Mouse (Mus musculus) stomach, postnatal 0 days (tissue): ENCODE measurements around the gene Hfe. TPM values are rescaled to one million over a fixed set of nuclear protein-coding genes. Genes with fewer than 3 reads are reported as not detected.
"Not testable (repeated sequence)": the region's sequence is repeated elsewhere in the genome, so short reads cannot be mapped to it uniquely, and the experiment has no call there.

Experiments
- ATAC-seq: fragments of 200-750 bp; cut with Nextera tagmentation; 2 replicates; pipeline ENCODE4 v1.8.0; 2017; ENCODE audit not compliant: low FRiP score, low TSS enrichment
- DNase-seq: peaks from one replicate; pipeline ENCODE4 v3.0.0-alpha.2; 2016; ENCODE audit warnings: low spot score
- H3K27ac ChIP-seq: fragments of 300-500 bp; sonication (generic); replicated peaks from 2 replicates; pipeline ENCODE4 v1.5.1; 2014; ENCODE audit warnings: mild to moderate bottlenecking, control low read depth
- H3K27me3 ChIP-seq: fragments of 300-500 bp; sonication (generic); 2 replicates; pipeline ENCODE4 v1.6.1; 2014; ENCODE audit warnings: low read length; ENCODE audit not compliant: control insufficient read depth, insufficient read depth
- H3K36me3 ChIP-seq: fragments of 300-500 bp; sonication (generic); 2 replicates; pipeline ENCODE4 v1.6.1; 2014; ENCODE audit warnings: low read length, mixed read lengths; ENCODE audit not compliant: control insufficient read depth, insufficient read depth
- H3K4me1 ChIP-seq: fragments of 300-500 bp; sonication (generic); replicated peaks from 2 replicates; pipeline ENCODE4 v1.6.1; 2014; ENCODE audit warnings: antibody characterized with exemption; ENCODE audit not compliant: control insufficient read depth, insufficient read depth
- H3K4me2 ChIP-seq: fragments of 300-500 bp; sonication (generic); replicated peaks from 2 replicates; pipeline ENCODE4 v1.6.1; 2014; ENCODE audit warnings: low read depth, mild to moderate bottlenecking, control low read depth, moderate library complexity
- H3K4me3 ChIP-seq: fragments of 300-500 bp; sonication (generic); 2 replicates; pipeline ENCODE4 v1.5.1; 2014; ENCODE audit warnings: low read depth, low read length, control low read depth
- H3K9ac ChIP-seq: fragments of 300-500 bp; sonication (generic); 2 replicates; pipeline ENCODE4 v1.6.1; 2014; ENCODE audit warnings: mild to moderate bottlenecking, low read length, control low read depth, mixed read lengths
- H3K9me3 ChIP-seq: fragments of 300-500 bp; sonication (generic); 2 replicates; pipeline ENCODE4 v1.6.1; 2016; ENCODE audit warnings: low read length; ENCODE audit not compliant: control insufficient read depth
- CTCF ChIP-seq: IDR thresholded peaks from 2 replicates; pipeline ENCODE4 v1.5.1; 2016; ENCODE audit warnings: antibody characterized with exemption, low read depth, mild to moderate bottlenecking, moderate library complexity
- EP300 ChIP-seq: optimal IDR thresholded peaks from 2 replicates; pipeline ENCODE3; 2016; ENCODE audit warnings: antibody characterized with exemption
- WGBS: fragments of 180-500 bp; shearing (Covaris S2); extraction: QIAGEN DNeasy Blood & Tissue Kit; methylation state at CpG from one replicate; pipeline ENCODE4 v1.1.7; 2014; 5-methylcytosine and 5-hydroxymethylcytosine counted together
- polyA plus RNA-seq: library from polyadenylated mRNA; unstranded; fragments of >200 nt; fragmentation: Nextera tagmentation; extraction: Ambion mirVana; gene quantifications from 2 replicates; pipeline ENCODE4 v1.2.1, GENCODE M21; 2015

Hfe gene
- polyA plus RNA-seq, 1 experiment from 2014 or later: 12.9 TPM

DNA sequence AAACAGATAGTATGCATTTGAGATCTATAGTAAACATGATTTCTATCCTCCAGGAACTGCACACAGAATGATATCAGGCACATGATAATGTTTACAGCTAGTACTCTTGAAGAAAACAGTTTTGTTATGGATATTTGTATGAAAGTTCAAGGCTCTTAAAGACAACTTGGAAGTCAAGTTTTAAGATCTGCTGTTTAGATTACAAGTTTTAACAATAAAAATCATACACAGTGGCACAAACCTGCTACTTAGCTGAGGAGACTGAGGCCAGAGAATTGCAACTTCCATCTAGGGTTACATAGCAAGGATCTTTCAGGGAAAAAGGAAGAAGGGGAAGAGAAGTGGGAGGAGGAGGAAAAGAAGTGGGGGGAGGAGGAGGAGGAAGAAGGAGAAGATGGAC lies 44.3 kb upstream of the Hfe start:
- ATAC-seq (no peak), DNase-seq (no peak)
- no peaks in the 10 kb centered on the region for H3K27me3 ChIP-seq
- no peaks in the 10 kb centered on the region for H3K36me3 ChIP-seq
- no peaks in the 10 kb centered on the region for H3K4me1 ChIP-seq
- H3K4me3 ChIP-seq: no peak overlapping the region
- H3K9ac ChIP-seq: no peak overlapping the region
- no peaks in the 10 kb centered on the region for H3K9me3 ChIP-seq
- no peak overlapping the region for H3K27ac ChIP-seq
- no peak overlapping the region for H3K4me2 ChIP-seq
- TF ChIP-seq EP300 (no peak), CTCF (no peak)

DNA sequence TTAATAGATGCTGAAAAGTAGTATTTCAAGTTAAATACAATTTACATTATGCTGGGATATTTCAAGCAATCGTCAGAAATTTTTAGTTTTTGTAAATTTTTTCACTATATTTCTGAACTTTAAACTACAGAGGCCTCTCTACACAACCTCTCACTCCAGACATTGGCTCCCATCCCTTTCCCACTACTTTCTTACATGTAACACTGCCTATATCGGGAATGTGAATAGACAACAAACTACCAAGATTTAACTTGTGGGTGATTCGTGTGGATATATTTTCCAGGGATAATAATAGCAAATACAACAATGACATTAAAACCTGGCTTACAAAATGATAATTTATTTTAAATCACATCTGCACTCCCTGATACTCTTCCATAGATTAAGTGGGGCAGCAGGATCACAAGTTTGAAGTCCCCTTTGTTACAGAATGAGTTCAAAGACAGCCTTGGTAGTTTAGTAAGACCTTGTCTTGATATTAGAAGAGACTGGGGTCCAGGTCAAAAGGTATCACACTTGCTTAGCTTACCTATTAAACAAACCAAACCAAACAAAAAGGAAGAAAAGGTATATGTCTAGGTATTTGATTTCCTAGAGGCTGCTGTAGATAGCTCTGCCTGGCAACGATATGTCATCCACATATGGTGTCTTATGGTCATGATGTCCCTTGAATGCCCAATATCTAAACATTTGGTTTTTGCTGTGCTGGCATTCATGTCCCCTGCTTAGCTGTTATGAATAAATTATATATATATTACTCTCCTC lies 42.8 kb upstream of the Hfe start:
- Histone ChIP-seq H3K27ac (no peak overlapping the region), H3K9me3 (no peaks in the 10 kb centered on the region), H3K27me3 (no peaks in the 10 kb centered on the region), H3K9ac (no peak overlapping the region), H3K36me3 (no peaks in the 10 kb centered on the region), H3K4me1 (no peaks in the 10 kb centered on the region), H3K4me3 (no peak overlapping the region), H3K4me2 (no peak overlapping the region)
- no peak for TF ChIP-seq CTCF
- no peak for TF ChIP-seq EP300
- ATAC-seq (no peak), DNase-seq (no peak)
- WGBS: 36% methylated on average over 4 of the region's 4 CpGs

DNA sequence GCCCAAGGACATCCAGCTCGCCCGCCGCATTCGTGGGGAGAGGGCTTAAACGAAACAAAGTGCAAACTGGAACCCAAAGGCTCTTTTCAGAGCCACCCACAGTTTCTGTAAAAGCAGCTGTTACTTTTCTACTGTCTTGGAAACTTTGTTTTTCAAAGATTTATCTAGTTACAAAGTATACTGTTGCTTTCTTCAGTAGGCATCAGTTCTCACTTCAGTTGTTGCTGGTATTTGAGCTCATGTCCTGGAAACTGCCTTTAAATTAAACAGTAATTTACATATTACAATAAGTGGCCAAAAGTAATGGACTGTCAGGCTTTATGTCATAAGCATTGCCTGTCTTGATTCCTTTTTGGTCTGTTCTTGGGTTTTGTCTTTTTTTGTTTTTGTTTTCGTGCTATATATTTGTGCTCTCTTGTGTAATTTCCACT lies 42.1 kb upstream of the Hfe start:
- no peak for ATAC-seq
- Histone ChIP-seq H3K4me2 (peak overlapping the region; percentile 40), H3K27ac (0 out of 2 replicates have a peak overlapping the region, but pooled peaks have one; percentile 18), H3K4me1 (no peaks in the 10 kb centered on the region), H3K4me3 (peak overlapping the region; percentile 20), H3K9me3 (no peaks in the 10 kb centered on the region), H3K27me3 (no peaks in the 10 kb centered on the region), H3K36me3 (no peaks in the 10 kb centered on the region), H3K9ac (peak overlapping the region; percentile 47)
- DNase-seq: no peak
- WGBS: 6% methylated on average over 6 of the region's 6 CpGs
- no peak for TF ChIP-seq EP300
- no peak for TF ChIP-seq CTCF

DNA sequence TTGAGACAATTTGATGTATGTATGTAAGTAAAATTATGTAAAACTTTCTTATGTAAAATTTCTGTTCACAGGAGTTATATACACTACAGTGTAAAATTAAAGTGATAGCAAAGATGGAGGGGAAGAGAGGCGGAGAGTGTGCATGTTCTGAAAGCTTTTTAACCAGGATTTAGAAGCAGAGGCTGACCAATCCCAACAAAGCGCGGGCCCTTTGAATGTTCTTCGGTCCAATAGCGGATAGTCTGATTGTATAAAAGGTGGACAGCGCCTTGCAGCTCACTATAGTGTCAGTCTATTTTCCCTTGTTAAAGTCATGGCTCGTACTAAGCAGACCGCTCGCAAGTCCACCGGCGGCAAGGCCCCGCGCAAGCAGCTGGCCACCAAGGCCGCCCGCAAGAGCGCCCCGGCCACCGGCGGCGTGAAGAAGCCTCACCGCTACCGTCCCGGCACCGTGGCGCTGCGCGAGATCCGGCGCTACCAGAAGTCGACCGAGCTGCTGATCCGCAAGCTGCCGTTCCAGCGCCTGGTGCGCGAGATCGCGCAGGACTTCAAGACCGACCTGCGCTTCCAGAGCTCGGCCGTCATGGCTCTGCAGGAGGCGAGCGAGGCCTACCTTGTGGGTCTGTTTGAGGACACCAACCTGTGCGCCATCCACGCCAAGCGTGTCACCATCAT lies 41.5 kb upstream of the Hfe start, which contains the start of gene Hist1h3b:
TSS of gene Hist1h3b (plus strand) at position 201 of the 675 bp plus-strand sequence.
- peak within 1 kb of the TSS; percentile 90 for H3K27ac ChIP-seq
- H3K9me3 ChIP-seq, H3K27me3 ChIP-seq, H3K4me1 ChIP-seq, H3K36me3 ChIP-seq: not testable (repeated sequence)
- peak; percentile 88 for DNase-seq
- WGBS: 0% methylated on average over 18 of the region's 47 CpGs
- H3K4me3 ChIP-seq: peak within 1 kb of the TSS; percentile 31
- peak within 1 kb of the TSS; percentile 55 for H3K4me2 ChIP-seq
- peak within 1 kb of the TSS; percentile 47 for H3K9ac ChIP-seq
- ATAC-seq: peak; percentile 80

DNA sequence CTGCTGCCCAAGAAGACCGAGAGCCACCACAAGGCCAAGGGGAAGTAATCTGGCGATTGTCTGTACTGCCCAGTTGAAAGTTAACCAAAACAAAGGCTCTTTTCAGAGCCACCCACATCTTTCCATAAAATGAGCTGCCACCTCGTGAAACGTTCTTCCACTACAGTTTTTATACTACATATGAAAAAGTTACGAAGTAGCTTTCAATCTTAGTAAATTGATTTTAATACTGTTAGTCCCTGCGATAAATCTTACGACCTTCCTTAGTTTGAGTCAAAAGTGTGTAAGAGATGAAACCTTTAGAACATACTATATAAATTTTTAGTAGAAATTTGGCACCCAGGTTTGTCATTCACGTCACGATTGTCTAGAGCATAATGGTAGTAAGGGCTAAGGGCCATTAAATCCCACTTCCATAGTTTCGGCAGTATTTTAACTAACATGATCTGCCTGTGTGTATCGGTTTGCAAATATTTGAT lies 40.9 kb upstream of the Hfe start:
- no peak for DNase-seq
- H3K27ac ChIP-seq: peak overlapping the region; percentile 90
- no peaks in the 10 kb centered on the region for H3K4me1 ChIP-seq
- no peak for ATAC-seq
- H3K27me3 ChIP-seq: no peaks in the 10 kb centered on the region
- H3K9ac ChIP-seq: peak overlapping the region; percentile 18; the same call in 1 of the 2 replicates
- H3K9me3 ChIP-seq: no peaks in the 10 kb centered on the region
- peak overlapping the region; percentile 55 for H3K4me2 ChIP-seq
- peak overlapping the region; percentile 31 for H3K4me3 ChIP-seq
- 1% methylated on average over 11 of the region's 11 CpGs for WGBS
- H3K36me3 ChIP-seq: no peaks in the 10 kb centered on the region
- TF ChIP-seq CTCF (no peak; the same call in 1 of the 2 replicates), EP300 (no peak)
